Mouse (Mus musculus) midbrain, embryonic 13.5 days (tissue): Measurements from ENCODE around the gene Thsd4. TPM values are rescaled to one million over a fixed set of nuclear protein-coding genes. Genes with fewer than 3 reads are reported as not detected.

Experiments used
- ATAC-seq: fragments of 200-750 bp; cut with Nextera tagmentation; 2 replicates; pipeline ENCODE4 v1.8.0; 2017; ENCODE audit warnings: mild to moderate bottlenecking, moderate TSS enrichment, moderate library complexity
- H3K27ac ChIP-seq: fragments of 300-500 bp; sonication (generic); 2 replicates; pipeline ENCODE4 v1.5.1; 2015; ENCODE audit warnings: inconsistent platforms, mild to moderate bottlenecking, moderate library complexity
- H3K27me3 ChIP-seq: fragments of 300-500 bp; sonication (generic); 2 replicates; pipeline ENCODE4 v1.6.1; 2015; ENCODE audit warnings: mild to moderate bottlenecking, inconsistent platforms
- H3K36me3 ChIP-seq: fragments of 300-500 bp; sonication (generic); 2 replicates; pipeline ENCODE4 v1.6.1; 2015; ENCODE audit warnings: mild to moderate bottlenecking, inconsistent platforms
- H3K4me1 ChIP-seq: fragments of 300-500 bp; sonication (generic); replicated peaks from 2 replicates; pipeline ENCODE4 v1.6.1; 2015; ENCODE audit warnings: inconsistent platforms
- H3K4me2 ChIP-seq: fragments of 300-500 bp; sonication (generic); replicated peaks from 2 replicates; pipeline ENCODE4 v1.6.1; 2015; ENCODE audit warnings: moderate library complexity, mild to moderate bottlenecking, inconsistent platforms
- H3K4me3 ChIP-seq: fragments of 300-500 bp; sonication (generic); replicated peaks from 2 replicates; pipeline ENCODE4 v1.5.1; 2015; ENCODE audit warnings: mild to moderate bottlenecking, inconsistent platforms
- H3K9ac ChIP-seq: fragments of 300-500 bp; sonication (generic); replicated peaks from 2 replicates; pipeline ENCODE4 v1.6.1; 2015; ENCODE audit warnings: mild to moderate bottlenecking, inconsistent platforms
- H3K9me3 ChIP-seq: fragments of 300-500 bp; sonication (generic); 2 replicates; pipeline ENCODE4 v1.6.1; 2016; ENCODE audit warnings: mild to moderate bottlenecking, inconsistent platforms
- WGBS: fragments of 180-500 bp; shearing (Covaris S2); methylation state at CpG from one replicate; pipeline ENCODE4 v1.1.7; 2015; 5-methylcytosine and 5-hydroxymethylcytosine counted together
- polyA plus RNA-seq: library from polyadenylated mRNA; unstranded; fragments of >200 nt; fragmentation: Nextera tagmentation; extraction: Ambion mirVana; gene quantifications from 2 replicates; pipeline ENCODE4 v1.2.1, GENCODE M21; 2015

Gene Thsd4
- polyA plus RNA-seq, 1 experiment from 2014 or later = 8.0 TPM

DNA sequence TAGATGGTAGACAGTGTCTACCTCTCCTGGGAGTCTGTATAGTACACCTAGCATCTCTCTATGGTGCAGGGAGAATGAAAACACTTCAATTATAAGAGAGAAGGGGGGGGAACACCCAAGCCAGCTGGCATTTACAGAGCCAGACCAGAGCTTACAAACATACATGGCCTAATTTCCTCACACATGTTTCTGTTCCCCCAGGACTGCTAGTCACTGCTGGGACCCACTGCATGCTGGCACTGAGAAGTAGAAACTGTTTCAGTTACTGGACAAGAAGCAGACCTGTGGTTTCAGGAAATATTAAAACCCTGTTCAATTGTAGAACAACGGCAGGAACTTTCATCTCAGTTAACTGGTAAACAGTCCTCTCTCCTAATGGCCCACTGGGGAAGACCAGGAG, 308.7 kb downstream of the Thsd4 start:
- no peaks in the 10 kb centered on the region for H3K4me1 ChIP-seq
- H3K9me3 ChIP-seq = no peaks in the 10 kb centered on the region
- 94% methylated on average over 1 of the region's 1 CpGs for WGBS
- no peak overlapping the region for H3K4me2 ChIP-seq
- no peak overlapping the region for H3K9ac ChIP-seq
- no peak for ATAC-seq
- H3K4me3 ChIP-seq = no peak overlapping the region
- no peaks in the 10 kb centered on the region for H3K27me3 ChIP-seq
- H3K36me3 ChIP-seq = no peaks in the 10 kb centered on the region
- H3K27ac ChIP-seq = no peak overlapping the region

DNA sequence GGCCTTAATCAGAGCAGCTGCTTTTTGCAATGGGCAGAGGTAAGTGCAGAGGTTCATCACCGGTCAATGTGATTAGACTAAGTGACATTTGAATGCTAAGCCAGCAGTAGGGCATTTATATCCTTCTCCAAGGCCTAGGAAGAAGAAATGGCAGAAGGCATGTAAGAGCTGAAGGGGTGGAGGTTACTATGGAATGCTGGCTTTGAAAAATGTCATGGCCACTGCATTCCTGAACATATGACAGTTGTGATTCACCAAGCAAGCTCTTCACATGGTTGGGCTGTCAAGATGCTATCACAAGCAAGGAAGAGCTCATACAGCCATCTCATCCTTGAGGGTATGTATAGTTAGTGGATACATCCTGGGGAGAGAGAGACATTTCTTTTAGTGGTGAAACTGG, 313.0 kb downstream of the Thsd4 start:
- Histone ChIP-seq H3K27ac (no peak overlapping the region), H3K4me1 (no peaks in the 10 kb centered on the region), H3K9ac (no peak overlapping the region), H3K27me3 (peaks cover 2% of the 10 kb centered on the region; the same call in 1 of the 2 replicates), H3K4me3 (no peak overlapping the region), H3K36me3 (no peaks in the 10 kb centered on the region), H3K9me3 (peaks cover 2% of the 10 kb centered on the region; the same call in 1 of the 2 replicates), H3K4me2 (no peak overlapping the region)
- no peak for ATAC-seq
- 95% methylated on average over 1 of the region's 1 CpGs for WGBS

DNA sequence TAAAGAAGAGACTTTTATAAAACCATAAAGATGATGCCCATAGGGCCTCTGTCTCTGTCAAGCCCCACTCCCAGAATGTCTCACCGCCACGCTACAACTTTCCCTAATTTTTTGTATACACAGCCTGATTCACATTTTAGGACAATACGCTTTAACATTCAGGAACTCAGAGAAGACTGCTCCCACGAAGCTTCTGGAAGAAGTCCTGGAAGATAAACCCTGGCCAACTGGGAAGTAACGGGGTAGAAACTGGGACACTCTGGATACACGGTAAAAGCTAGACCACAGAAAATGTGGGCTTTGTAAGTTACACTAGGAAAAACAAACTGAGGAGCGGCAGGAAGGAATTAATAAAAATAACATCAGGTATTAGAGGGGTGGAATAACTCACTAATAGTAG, 318.7 kb downstream of the Thsd4 start:
- Histone ChIP-seq H3K4me3 (no peak overlapping the region), H3K9me3 (peaks cover 2% of the 10 kb centered on the region; the same call in 1 of the 2 replicates), H3K9ac (no peak overlapping the region), H3K27me3 (peaks cover 2% of the 10 kb centered on the region; the same call in 1 of the 2 replicates), H3K36me3 (no peaks in the 10 kb centered on the region), H3K27ac (no peak overlapping the region), H3K4me2 (no peak overlapping the region), H3K4me1 (peaks cover 7% of the 10 kb centered on the region; the same call in 1 of the 2 replicates)
- WGBS = 88% methylated on average over 7 of the region's 7 CpGs
- no peak for ATAC-seq

DNA sequence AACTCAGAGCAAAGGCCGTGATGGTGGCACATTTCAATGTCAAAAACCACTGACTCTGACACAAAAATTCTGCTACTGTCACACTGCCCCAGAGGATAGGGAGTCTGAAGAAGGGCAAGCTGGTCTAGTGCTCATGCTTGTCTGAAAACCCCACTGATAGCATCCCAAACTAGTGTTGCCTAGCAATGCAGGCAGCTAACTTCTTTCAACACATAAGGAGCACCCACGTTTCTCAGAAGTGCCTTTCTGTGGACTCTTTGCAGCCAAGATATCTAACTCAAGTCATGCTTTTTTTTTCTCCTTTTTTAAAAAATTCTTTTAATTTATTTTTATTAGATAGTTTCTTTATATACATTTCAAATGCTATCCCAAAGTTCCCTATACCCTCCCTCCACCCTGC, 321.4 kb downstream of the Thsd4 start:
- Histone ChIP-seq H3K27me3 (peaks cover 2% of the 10 kb centered on the region; the same call in 1 of the 2 replicates), H3K4me1 (peaks cover 7% of the 10 kb centered on the region; the same call in 1 of the 2 replicates), H3K9ac (no peak overlapping the region), H3K4me2 (no peak overlapping the region), H3K36me3 (no peaks in the 10 kb centered on the region), H3K4me3 (no peak overlapping the region), H3K9me3 (no peaks in the 10 kb centered on the region), H3K27ac (no peak overlapping the region)
- ATAC-seq = no peak
- WGBS = 87% methylated on average over 2 of the region's 2 CpGs

DNA sequence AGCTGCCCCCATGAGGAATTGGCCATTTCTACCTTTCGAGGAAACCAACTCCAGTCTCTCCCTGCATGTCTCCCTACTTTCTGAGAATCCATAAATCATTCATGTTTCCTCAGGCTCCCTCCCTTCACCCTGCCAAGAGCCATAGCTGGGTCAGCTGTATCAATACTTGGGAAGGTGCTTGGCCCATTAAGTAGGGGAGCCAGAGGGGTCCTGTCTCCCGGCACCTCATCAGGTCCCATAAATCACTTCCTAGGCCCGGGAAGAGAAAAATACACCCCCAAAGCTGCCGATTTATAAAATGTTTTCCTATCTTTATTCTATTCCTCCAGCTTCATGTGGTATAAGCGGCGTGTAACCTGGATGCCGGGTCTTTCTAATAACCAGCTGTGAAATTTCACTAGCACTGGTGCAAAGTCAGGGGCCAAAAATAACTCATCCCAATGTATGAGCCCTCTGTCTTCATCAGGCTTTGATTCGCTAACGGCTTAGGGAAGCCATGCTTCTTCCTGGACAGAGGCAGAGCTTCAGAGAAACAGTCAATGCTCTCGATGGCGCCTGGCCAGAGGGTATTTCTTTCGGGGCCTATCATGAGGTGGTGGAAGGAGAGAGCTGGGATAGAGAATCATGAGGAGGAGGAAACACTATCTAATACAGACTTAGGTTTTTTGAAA, 323.2 kb downstream of the Thsd4 start:
- Histone ChIP-seq H3K4me3 (no peak overlapping the region), H3K36me3 (no peaks in the 10 kb centered on the region), H3K4me2 (no peak overlapping the region), H3K9ac (no peak overlapping the region), H3K4me1 (peaks cover 11% of the 10 kb centered on the region; the same call in 1 of the 2 replicates), H3K9me3 (no peaks in the 10 kb centered on the region), H3K27ac (no peak overlapping the region), H3K27me3 (no peaks in the 10 kb centered on the region)
- no peak for ATAC-seq
- 93% methylated on average over 12 of the region's 12 CpGs for WGBS

DNA sequence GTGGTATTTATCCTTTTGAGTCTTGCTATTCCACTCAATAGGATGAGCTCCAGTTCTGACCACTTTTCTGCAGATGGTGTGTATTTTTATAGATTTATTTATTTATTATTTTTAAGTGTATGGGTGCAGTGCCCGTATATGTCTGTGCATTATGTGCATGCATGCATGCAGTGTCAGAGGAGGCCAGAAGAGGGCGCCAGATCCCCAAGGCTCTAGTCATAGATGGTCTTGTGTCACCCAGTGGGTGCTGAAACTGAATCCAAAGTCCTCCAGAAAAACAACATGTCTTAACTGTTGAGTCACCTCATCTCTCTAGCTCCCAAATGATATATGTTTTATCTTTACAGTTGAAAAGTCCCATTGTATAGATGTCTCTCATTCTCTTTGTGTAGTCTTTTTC, 326.3 kb downstream of the Thsd4 start:
- whole genome bisulfite sequencing = 74% methylated on average over 2 of the region's 2 CpGs
- no peak overlapping the region for H3K4me3 ChIP-seq
- H3K27ac ChIP-seq = no peak overlapping the region
- ATAC-seq = no peak
- no peaks in the 10 kb centered on the region for H3K36me3 ChIP-seq
- no peak overlapping the region for H3K9ac ChIP-seq
- peaks cover 4% of the 10 kb centered on the region; the same call in 1 of the 2 replicates for H3K4me1 ChIP-seq
- H3K27me3 ChIP-seq = no peaks in the 10 kb centered on the region
- no peak overlapping the region for H3K4me2 ChIP-seq
- H3K9me3 ChIP-seq = no peaks in the 10 kb centered on the region

DNA sequence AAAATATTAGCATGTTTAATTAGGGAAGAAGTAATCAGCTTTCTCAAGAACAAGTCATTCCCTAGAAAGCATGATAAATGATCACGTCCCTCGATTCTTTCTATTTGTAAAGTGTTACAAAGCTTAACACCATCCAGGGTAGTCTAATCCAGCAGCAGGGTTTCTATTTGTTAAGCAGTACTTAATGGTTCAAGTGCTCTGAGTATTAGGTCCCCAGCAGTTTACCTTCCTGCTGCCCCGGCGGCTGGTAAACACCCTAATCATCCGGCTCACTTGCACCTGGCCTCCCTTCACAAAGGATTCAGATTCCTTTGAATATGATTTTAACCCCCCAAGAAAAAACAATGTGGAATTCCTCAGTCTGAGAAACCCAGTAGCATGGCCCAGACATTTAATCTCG, 326.9 kb downstream of the Thsd4 start:
- Histone ChIP-seq H3K9ac (no peak overlapping the region), H3K4me3 (no peak overlapping the region), H3K27ac (no peak overlapping the region), H3K9me3 (no peaks in the 10 kb centered on the region), H3K27me3 (no peaks in the 10 kb centered on the region), H3K4me1 (peaks cover 4% of the 10 kb centered on the region; the same call in 1 of the 2 replicates), H3K4me2 (no peak overlapping the region), H3K36me3 (no peaks in the 10 kb centered on the region)
- WGBS = 48% methylated on average over 6 of the region's 6 CpGs
- no peak for ATAC-seq

DNA sequence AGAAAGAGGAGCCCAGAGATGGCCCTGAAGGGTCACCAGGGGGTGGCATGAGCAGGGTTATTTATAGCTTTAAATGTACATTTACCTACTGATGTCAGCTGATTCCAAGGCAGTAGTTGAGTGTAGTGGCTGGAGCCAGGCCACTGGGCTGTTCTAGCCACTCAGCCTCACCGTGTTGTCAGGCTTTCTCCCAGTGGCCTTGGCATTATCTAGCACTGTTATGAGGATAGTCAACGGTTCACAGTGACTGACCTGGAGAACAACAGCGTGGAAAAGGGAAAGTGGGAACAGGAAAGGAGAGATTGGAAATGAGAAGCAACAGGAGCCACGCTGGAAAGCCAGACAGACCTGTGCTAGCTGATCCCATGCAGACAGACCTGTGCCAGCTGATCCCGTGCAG, 329.5 kb downstream of the Thsd4 start:
- 85% methylated on average over 5 of the region's 5 CpGs for WGBS
- H3K27ac ChIP-seq = no peak overlapping the region
- no peaks in the 10 kb centered on the region for H3K36me3 ChIP-seq
- no peak overlapping the region for H3K4me3 ChIP-seq
- no peak overlapping the region for H3K9ac ChIP-seq
- H3K27me3 ChIP-seq = no peaks in the 10 kb centered on the region
- no peak for ATAC-seq
- H3K4me2 ChIP-seq = no peak overlapping the region
- H3K4me1 ChIP-seq = peaks cover 4% of the 10 kb centered on the region; the same call in 1 of the 2 replicates
- H3K9me3 ChIP-seq = no peaks in the 10 kb centered on the region

DNA sequence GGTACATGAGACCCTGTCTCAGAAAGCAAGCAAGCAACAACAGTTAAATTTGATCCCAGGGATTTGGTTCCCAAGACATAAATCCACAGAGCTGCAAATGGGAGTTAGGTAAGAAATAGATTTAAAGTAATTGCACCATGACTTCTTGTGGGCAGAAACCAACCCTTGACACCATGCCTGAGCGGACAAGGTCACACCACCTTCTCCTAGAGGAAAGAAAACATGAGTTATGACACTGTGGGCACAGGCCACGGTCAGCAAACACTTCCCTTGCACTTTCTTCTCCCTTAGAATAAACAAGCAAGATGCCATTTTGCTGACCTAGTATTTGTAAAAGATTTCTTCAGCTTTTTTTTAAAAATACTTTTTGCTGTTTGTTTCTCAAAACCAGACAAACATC, 334.4 kb downstream of the Thsd4 start:
- H3K9ac ChIP-seq = no peak overlapping the region
- no peak overlapping the region for H3K4me2 ChIP-seq
- H3K4me3 ChIP-seq = no peak overlapping the region
- H3K4me1 ChIP-seq = peaks cover 6% of the 10 kb centered on the region
- WGBS = 92% methylated on average over 2 of the region's 2 CpGs
- H3K36me3 ChIP-seq = no peaks in the 10 kb centered on the region
- ATAC-seq = no peak
- no peak overlapping the region for H3K27ac ChIP-seq
- no peaks in the 10 kb centered on the region for H3K27me3 ChIP-seq
- H3K9me3 ChIP-seq = no peaks in the 10 kb centered on the region

DNA sequence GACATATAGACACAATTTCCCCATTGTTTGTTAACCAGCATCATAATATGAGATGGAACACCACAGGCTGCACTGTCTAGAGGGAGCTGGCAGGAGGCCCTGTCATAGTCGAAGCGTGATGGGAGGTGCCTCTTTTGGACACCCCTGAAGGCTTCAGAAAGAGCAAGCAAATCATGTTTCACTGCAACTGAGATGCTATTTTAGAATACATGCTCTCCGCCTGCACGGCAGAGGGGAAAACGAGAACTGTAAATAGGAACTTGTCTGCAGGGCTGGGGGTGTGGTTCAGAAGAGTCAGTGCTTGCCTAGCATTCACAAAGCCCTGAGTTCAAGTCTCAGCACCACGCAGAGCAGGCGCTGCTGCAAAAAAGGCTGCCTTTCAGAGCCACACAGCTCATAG, 334.9 kb downstream of the Thsd4 start:
- no peak overlapping the region for H3K9ac ChIP-seq
- H3K27me3 ChIP-seq = no peaks in the 10 kb centered on the region
- no peaks in the 10 kb centered on the region for H3K9me3 ChIP-seq
- 90% methylated on average over 7 of the region's 7 CpGs for WGBS
- H3K36me3 ChIP-seq = no peaks in the 10 kb centered on the region
- ATAC-seq = no peak
- no peak overlapping the region for H3K4me2 ChIP-seq
- H3K4me1 ChIP-seq = peaks cover 6% of the 10 kb centered on the region
- H3K4me3 ChIP-seq = no peak overlapping the region
- H3K27ac ChIP-seq = no peak overlapping the region

DNA sequence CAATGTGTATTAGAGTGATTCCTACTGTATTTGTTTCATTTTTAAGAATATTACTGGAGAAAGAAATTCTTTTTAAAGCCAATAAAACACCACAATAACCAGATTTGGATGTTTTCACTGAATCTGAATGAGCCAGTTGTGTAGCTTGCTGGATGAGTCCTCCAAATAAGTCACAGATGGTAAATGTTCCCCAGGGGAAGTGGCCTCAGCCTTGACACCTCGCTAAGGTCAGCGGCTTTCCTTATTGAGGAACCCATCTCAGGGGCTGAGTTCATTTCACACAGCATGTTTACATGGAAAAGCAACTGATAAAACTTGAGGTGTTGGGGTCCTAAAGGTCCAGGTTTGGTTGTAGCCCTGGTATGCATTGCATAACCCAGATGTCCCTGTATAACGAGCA, 337.8 kb downstream of the Thsd4 start:
- H3K27ac ChIP-seq = no peak overlapping the region
- peaks cover 9% of the 10 kb centered on the region for H3K4me1 ChIP-seq
- no peaks in the 10 kb centered on the region for H3K9me3 ChIP-seq
- H3K4me2 ChIP-seq = no peak overlapping the region
- H3K4me3 ChIP-seq = no peak overlapping the region
- H3K36me3 ChIP-seq = no peaks in the 10 kb centered on the region
- ATAC-seq = no peak
- 75% methylated on average over 3 of the region's 3 CpGs for WGBS
- no peaks in the 10 kb centered on the region for H3K27me3 ChIP-seq
- no peak overlapping the region for H3K9ac ChIP-seq

DNA sequence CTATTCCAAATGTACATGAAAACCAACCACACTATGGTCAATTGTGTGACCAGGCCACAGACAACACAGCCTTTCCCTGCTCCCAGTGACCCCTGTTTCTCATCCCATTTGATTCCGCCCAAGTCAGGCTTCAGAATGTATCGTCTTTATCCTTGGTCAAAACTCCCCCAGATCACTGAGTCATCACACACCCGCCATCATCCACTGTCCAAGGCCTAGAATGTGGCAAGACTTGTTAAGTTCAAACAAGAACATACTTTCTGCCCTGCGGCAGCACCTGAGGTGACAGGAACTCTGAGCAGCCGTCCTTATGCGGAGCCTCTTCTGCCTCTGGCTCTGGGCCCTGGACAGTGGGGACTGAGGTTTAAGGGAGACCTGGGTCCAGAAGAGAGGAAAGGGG, 339.5 kb downstream of the Thsd4 start:
- Histone ChIP-seq H3K36me3 (no peaks in the 10 kb centered on the region), H3K9me3 (no peaks in the 10 kb centered on the region), H3K4me1 (peaks cover 9% of the 10 kb centered on the region), H3K4me2 (no peak overlapping the region), H3K27ac (no peak overlapping the region), H3K4me3 (no peak overlapping the region), H3K27me3 (no peaks in the 10 kb centered on the region), H3K9ac (no peak overlapping the region)
- no peak for ATAC-seq
- 90% methylated on average over 6 of the region's 6 CpGs for WGBS

DNA sequence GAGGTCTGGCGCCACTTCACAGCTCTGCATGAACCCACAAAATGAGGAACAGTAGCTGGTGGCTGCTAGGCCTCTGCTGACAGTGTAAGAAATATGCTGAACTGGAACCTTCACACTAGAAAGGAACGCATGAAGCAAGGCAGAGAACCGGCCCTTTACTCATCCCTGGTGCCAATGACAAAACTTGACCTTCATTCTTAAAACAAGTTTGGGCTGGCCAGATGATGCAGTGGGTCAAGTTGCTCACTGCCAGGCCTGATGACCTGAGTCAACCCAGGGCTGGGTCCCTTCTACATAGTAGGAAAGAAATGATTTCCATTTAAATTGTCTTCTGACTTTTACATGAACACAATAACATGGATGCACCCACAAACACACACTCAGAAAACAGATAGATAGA, 340.9 kb downstream of the Thsd4 start:
- Histone ChIP-seq H3K4me3 (no peak overlapping the region), H3K36me3 (no peaks in the 10 kb centered on the region), H3K9me3 (no peaks in the 10 kb centered on the region), H3K27ac (no peak overlapping the region), H3K4me2 (no peak overlapping the region), H3K9ac (no peak overlapping the region), H3K27me3 (no peaks in the 10 kb centered on the region), H3K4me1 (peaks cover 9% of the 10 kb centered on the region)
- no peak for ATAC-seq
- 86% methylated on average over 3 of the region's 3 CpGs for WGBS
